Mouse (Mus musculus) spleen, postnatal 14 days (tissue): ENCODE measurements around the gene Arl5c.
A peak's percentile ranks its signal among the peaks of the same experiment; 100 is the strongest.

Source experiments
- DNase-seq, 2 experiments: peaks; one replicate each; pipeline ENCODE4 v3.0.0; 2021 to 2022; ENCODE audit warnings: low spot score in 2 of 2

Arl5c gene

DNA sequence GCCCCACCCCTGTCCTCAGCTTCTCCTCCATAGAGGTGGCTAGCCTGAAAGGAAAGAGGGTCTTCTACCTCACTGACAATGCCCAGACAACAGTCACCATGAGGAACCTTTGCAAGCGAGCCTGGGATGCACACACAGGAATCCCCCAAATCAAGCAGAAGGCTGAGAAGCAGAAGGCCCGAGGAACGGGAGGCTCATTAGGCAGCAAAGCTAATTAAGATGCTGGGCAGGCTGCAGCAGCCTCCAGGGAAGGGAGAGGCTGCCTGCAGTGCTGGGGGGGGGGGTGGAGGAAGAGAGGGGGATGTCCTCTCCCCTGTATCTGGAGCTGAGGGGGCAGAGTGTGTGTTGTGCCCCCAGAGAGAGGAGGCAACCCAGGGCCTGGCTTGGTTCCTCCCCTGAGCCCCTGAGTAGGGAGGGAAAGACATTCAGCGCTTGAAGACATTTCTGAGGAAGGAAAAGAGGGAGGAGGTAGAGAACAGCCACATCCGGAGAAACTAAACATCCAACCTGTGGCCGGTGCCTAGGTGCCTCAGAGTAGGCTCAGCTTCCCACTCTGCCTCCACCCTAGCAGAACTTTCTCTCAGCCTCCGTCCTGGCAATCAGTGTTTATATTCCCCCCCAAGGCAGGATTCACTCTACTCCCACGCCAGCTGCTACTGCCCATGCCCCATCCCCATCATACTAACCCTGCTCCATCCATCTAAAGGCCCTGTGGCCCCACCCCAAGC, 24.1 kb upstream of the Arl5c start:
- DNase-seq: no peak

DNA sequence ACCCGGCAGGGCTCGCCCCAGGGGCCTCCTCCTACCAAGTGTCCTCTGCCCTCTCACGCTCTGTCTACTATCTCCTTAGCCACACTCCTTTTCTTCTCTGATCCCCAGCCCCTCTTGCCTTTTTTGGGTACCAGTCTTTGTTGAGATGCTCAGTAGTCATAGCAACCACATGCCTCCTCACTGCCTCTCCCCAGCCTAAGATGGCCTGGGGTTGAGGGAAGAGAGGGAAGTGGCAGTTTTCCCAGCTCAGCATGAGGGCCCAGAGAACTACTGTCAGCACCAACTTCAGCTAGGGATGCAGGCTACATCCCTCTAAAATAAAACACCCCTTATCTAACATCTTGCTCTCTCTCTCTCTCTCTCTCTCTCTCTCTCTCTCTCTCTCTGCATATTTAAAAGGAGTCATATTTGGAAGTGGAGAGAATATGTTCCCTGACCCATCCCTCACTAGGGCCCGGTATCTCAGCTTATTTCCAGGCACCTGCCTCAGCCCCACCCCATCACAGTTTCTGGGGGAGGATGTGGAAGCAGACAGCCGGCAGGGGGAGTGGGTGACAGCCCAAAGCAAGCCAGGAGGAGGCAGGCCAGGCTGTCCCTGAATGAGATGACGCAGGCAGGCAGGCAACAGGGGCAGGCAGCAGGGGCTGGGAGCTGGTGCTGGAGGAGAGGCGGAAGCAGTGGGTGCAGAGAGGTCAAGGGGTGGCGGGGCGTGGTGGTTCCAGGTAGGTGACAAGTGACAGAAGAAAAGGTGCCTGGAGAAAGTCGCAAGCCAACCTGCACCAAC, 23.1 kb upstream of the Arl5c start:
- no peak for DNase-seq

DNA sequence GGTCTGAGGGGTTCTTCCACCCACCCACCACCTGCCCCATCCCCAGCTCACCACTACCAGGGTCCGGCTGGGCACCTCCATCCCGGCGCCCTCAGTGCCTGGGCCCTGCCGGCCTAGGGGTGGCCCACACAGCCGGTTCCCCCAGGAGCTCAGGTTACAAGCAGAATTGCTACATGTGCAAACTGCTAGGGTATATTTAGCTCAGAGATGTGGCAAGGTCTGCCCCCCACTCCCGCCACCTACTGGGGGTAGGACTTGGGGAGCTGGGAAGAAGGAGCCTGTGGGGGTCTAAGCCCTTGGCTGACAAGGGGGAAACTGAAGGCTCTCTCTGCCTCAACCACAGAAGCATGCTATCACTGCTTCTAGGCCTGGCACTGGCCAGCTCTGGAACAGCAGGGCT, 22.2 kb upstream of the Arl5c start:
- no peak for DNase-seq

DNA sequence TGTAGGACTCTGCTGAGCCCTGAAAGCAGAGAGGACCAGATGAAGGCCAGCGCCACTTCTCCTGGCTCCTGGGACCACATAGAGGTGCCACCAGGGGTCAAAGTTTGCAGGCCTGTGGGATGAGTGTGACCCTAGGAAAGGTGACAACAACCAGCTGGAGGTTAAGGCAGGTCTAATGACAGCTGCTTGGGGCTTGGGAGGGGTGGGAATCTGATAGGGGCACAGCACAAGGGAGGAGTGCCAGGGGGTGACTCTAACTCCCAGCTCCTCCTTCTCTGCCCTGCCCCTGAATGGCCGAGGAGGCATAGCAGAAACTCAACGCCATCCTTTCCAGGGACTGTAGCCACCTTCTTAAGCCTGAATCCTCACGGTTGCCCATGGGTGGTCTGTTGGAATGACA, 20.8 kb upstream of the Arl5c start:
- DNase-seq: no peak

DNA sequence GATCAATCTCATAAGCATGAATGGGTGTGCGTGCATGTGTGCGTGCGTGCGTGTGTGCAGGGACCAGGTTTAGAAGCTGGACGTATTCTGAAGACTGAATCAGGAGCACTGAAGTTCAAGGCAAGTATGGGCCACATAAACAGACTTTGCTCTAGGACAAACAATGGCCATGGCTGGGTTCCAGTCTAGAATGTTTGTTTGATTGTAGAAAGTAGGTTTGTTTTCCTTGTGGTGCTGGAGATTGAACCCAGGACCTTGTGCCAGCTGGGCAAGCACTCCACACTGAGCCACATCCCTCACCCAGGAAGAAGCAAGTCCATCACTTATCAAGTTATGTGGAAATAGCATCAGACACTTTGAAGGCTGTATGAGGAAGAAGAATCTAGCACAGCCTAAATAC, 20.2 kb upstream of the Arl5c start:
- no peak for DNase-seq

DNA sequence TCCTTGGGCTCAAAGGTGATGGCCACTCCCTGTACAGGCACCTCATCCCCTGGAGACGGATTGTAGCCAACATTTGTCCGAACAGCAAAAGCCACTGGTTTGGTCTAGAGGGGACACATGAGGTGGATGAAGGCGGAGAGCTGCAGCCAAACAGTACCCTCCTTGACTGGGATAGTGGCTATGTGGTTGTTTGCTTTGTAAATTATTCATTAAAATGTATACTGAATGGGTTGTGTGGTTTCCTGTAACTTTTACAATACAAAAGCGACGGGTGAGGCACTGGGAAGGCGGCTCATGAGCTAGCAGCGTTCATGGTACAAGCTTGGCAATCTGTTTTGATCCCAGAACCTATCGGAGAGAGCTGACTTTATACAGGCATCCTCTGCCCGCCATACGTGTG, 16.9 kb upstream of the Arl5c start:
- no peak for DNase-seq

DNA sequence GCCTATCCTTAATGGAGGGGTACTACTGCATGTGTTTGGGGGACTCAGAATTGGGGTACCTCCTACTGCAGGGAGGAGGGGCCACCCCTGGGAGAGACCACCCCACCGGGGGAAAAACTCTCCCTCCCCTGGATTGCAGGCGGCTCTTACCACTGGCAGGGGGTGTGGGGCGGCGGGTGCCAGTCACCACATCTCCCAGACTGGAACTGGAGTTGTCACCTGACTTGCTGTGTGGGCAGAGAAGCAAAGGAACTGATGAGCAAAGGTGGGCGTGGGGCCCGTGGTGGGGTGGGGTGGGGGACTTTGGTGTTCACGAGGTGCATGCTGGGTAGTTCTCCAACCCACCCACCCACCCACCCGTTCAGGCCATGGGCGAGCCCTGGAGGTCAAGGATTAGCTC, 15.7 kb upstream of the Arl5c start:
- DNase-seq: no peak

DNA sequence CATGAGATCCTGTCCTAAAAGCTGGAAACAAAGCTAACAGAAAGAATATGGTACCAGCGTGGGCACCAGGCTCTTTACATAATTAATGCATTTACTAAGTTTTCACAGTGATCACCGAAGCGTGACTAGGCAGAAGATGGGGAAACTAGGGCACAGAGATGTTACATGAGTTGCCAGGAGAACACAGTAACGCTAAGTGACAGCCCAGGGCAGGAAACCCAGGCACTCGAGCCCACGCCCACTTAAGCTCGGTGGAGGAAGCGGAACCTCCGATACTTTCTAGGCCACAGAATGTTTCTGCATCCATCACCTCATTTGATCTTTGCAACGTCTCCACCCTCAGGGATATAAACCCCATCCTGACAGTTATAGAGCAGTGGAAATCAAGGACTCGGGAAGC, 12.1 kb upstream of the Arl5c start:
- DNase-seq: no peak

DNA sequence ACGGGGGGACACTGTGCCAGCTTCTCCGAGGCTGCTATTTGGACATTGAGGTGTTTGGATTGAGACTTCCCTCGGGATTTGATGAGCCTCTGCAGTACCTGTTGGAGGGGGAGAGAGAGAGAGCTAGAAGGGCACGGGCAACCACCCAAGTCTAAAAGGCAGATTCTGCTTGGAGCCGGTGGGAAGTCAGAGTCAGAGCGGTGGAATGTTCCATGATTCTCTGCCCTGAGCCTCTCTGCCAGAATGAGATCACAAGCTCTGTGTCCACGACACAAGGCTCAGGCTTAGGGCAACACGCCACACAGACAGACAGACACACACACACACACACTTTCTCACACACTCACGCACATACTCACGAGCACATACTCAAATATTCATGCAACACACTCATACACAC, 9.7 kb upstream of the Arl5c start:
- DNase-seq: no peak

DNA sequence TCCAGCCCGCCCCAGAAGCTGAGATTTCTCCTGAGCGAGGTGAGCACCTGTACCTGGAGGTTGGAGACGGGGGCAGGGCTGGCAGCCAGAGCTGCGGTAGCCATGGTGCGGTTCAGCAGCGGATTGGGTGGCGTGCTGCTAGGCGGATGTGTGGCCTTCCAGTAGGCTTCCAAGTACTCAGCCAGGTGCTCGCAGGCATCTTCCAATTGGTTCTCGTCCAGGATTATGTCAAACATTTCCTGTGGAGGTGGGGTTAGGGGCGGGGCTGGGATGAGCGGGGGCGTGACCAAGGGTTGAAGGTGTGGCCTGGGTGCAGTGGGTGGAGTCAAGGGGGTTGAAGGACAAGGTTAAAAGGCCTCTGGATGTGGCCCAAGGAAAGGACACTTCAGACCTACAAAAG, 9.1 kb upstream of the Arl5c start:
- DNase-seq: no peak

DNA sequence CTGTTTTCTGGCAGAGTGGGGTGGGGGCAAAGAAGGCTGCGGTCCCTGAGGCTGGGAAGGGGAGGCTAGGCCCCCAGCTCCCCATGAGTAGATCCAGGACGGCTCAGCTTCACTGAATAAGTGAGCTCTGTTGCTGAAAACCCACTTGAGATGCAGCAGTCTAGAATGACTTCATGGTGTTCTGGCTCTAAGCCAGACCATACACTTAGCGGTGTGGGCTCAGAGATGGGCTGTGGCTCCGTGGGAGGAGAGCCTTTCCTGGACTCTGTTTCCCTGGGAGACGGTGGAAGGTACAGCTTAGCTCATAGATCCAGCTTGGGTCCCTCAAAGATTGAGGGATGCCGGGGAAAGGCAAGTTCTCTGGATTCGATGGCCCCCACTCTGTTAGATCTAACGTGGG, 8.2 kb upstream of the Arl5c start:
- no peak for DNase-seq

DNA sequence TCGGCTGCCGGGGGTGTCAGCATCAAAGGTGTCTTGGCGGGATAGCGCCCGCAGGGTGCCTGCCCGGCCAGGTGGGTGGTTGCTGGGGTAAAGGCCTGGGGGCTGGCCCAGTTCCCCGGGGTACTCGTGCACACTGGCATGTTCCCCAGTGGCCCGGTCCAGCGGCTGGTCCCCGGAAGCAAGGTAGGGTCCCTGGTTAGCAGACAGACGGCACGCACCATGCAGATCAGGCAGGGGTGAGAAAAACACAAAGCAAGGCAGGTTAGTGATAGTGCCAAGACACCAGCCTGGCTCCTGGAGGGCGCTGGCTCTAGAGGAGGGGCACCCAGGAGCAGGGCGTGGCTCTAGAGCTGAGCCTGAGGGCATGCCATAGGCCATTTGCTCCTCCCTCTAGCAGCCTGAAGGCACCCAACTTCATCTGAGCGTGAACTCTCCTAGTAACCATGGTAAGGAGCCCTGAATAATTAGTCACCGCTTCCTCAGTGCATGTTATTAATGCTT, 7.2 kb upstream of the Arl5c start:
- DNase-seq: no peak

DNA sequence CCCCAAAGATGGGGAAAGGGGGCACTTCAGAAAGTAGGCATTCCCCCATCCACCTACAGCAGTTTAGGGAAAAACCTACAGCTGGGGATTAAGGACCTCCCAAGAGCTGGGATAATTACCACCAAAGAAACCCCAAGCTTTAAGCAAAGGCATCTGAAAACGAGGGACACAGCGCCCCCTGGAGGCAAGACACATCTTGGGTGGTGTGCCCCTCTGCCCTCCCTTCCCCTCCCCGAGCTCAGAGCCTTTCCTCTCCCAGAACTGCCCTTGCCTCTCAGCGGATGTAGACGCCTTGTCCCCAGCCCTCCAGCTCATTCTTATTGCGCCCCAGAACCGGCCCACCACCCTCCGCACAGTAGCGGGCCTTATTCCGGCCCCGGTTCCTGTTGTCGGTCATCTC, 6.6 kb upstream of the Arl5c start:
- DNase-seq: peak; percentile 78 to 88

DNA sequence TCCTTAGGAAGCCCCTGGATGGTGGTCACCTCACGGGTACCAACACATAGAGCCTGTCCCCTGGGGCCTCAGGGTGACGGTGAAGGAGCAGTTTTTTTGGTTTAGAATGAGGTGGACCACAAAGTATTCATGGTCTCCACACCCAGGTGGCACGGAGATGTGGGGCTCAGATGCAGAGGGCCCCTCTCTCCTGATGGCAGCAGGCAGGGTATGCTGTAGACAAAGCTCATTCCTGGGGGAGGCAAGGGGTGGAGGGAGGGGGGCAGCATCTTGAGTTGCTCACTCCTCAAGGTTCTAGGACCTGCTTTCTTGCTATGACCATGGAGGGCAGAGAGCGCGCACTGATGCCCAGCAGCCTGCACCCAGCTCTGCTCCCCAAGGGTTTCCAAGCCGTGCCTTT, 6.0 kb upstream of the Arl5c start:
- no peak for DNase-seq

DNA sequence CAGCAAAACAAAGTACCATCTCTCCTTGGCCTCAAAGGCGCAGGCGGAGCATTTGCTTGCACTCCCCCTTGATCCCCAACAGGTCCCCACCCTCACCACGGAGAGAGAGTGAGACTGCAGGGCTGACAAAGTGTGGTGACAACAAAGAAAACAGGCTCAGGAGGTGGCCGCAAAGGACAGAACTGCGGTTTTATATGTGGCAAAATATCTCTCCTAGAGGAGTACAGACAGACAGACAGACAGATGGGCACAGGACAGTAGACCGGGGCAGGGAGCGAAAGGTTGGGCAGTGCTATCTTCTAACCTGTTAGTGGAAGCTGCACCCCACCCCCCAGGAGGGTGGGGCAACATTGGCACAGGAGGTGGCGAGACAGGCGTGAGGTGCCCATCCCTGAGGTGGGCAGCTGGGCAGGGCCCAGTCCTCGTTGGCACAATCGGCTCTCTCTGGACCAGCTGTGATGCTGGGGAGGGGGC, 5.4 kb upstream of the Arl5c start:
- no peak for DNase-seq

DNA sequence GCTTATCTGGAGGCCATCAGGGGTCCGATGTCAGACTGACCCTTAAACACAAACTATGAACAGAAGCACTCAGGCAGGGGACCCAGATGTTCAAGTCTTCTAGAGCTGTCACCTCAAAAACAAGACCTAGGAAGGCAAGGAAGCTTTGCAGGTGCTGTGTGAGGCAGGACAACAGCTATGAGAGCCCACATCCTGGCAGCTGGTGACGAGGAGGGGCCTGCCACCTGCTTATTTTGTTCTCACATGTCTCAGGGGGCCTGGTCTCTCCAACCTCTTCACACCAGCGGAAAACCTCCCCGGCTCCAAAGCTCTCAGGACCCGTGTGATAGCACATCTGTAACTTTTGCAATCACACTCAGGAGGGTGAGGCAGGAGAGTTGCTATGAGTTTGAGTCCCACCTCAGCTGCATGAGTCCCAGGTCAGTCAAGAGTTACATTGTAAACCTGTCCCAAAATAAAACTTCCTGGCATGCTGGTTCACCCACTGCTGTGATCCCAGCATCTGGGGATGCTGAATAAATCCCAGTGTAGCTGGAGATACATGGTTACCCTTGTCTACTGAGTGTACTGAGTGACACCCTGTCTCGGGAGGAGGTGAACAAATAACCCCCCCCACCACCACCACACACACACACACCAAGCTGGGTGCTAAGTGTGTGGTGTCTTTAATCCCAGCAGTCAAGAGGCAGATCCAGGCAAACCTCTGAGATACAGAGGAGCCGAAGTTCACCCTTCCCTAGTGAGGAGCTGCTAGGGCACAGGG, 4.6 kb upstream of the Arl5c start:
- DNase-seq: peak; percentile 49 to 60

DNA sequence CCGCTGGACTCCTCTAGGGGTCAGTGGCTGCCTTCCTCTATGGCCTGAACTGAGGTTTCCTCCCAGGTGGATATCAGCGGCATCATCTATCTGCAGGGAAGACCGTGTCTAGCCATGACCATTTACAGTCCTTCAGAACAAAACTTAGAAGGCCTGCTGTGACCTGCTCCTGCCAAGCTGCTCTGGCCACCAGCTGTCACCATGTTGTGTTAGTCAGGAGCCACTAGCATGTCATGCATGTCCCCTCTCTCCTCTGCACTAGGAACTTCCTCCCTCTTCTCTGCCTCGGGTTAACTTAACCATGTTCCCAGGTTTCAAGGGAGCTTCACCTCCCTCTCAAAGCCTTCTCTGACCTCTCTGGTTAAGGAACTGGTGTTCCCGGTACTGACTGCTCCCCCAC, 3.8 kb upstream of the Arl5c start:
- DNase-seq: no peak

DNA sequence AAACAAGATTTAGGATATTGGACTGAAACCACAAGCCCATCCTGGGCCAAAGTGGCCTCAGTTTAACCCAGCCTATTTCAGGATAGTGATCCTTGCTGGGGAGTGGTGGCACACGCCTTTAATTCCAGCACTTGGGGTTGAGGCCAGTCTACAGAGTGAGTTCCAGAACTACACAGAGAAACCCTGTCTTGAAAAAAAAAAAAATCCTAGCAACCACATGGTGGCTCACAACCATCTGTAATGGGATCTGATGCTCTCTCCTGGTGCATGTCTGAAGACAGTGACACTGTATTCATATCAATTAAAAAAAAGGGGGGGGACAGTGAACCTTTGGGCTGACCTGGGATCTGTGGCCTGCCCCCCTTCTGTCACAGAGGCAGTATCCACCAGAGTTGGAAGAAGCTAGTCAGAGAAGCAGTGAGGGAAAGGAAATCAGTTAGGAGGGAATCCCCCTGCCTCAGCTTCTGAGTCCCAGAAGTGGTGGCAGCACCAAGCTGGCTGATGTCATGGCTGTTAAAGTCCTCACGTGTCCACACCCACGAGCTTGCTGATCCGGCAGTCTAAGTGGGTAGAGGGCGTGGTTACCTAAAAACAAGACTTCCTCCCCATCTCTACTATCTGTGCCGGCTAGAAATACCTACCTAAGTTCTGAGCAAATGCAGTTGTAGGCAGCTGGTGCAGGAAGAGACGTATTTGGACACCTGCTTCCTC, 3.1 kb upstream of the Arl5c start:
- DNase-seq: no peak

DNA sequence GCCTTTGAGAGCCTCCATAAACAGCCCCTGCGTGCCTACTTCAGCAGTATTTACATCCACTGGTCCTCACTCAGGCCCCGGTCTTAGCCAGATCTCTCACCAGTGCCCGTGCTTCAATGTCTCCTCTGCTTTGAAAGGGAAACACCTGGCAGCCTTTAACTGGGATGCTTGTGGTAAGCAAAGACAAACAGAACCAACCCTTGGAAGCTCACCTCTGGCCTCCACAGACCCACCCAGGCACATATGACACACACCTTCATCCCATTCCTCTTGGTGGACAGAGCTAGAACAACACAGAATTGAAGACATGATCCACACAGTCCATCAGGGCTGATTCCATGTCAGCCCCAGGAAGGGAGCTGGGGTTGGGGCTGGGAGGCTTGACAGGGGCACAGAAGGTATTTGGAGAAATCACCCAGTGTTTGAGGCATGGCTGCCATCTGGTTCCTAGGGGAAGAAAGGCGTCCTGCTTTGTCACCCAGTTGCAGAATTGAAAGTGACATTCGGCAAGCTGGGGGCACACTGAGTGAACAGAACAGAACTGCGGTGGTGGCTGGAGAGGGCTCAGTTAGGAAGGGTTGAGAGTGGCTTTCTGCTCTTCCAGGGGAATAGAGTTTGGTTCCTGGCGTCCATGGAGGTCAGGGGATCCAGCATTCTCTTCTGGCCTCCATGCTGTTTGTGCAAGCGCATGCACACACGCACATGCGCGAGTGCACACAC, 2.3 kb upstream of the Arl5c start:
- no peak for DNase-seq

DNA sequence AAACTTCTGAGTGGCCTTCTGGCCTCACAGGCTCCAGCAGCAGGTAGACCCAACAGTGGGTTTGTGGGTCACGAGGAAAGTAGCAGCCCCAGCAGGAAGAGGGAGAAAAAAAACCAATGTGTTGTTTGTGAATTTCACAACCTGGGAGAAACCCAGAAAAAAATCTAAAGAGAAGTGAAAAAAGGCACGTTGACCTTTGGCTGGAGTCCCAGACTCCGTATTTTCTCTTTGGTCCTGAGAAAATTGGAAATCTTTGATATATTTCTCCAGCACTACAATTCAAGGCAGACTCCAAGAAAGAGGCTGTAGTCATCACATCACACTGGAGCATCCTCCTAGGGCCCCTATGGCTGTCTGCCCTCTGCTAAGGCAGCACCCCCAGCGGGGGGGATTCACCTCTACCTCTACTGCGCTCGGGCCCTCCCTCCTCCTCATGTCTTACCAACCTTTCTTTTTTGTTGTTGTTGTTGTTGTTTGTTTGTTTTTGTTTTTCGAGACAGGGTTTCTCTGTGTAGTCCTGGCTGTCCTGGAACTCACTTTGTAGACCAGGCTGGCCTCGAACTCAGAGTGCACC, 1.5 kb upstream of the Arl5c start:
- no peak for DNase-seq

DNA sequence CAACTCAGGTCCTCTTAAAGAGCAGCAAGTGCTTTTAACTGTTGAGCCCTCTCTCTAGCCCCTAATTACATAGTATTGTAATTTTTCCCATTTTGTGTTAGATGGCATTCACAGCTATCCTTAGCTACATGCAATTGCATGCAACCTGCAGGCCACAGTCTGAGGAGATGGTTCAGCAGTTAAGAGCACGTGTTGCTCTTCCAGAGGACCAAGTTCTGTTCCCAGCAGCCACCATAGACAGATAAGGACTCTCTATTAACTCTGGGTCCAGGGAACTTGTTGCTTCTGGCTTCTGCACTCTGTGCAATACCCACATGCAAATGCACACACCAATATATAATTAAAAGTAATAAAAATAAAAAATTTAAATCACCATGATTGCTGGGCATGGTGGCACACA, 710 bp upstream of the Arl5c start:
- no peak for DNase-seq
